Mouse (Mus musculus): ENCODE results near the gene Cdkn2d.
"Not testable (repeated sequence)": the region's sequence is repeated elsewhere in the genome, so short reads cannot be mapped to it uniquely, and the experiment has no call there.

Gene Cdkn2d

DNA sequence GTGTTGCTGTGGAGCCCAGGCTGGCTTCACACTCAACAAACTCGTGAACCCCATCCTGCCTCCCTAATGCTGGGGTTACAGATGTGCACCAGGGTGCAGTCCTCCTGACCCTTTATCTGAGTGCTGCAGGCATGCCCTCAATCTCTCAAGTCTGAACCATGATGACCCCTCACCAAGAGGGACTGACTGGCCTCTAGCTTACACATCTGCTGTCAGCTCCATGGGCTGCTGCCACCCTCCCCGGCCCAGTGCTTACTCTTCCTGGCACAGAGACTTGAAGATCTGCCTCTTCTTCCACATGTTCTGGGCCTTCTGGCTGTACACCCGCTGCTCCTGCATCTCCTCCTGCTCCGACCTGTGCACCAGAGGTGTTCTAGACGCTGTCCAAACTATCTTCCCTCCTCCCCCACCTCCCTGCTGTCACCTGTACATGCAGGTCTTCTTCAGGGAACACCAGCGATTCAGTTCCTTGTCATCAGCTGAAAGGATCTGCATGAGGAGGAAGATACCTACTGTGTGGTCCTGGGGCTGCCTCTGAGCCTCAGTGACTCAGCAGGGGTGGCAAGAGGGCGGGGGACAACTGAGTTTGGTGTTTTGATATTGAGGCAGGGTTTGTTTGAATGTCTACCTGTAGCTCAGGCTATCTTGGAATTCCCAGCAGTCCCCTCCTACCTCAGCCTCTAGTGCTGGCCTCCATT is 16.0 kb downstream of the Cdkn2d start:
- DNase-seq (ENCODE audit: low read depth, low spot score), result no peak

DNA sequence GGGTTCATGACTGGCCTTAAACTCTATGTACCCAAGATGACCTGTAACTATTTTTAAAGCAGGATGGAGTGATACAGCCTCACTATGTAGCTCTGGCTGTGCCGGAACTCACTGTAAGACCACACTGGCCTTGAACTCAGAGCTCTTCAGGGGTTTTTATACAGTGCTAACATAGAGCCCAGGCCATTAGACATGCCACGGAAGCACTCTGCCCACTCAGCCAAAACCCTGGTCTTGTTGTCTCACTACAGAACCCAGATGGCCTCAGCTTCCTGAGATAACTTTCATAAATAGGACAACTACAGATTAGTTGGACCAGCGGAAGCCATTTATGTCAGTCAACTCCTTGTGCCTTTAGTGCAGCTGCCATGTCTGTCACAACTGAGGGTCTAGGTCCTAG is 16.9 kb downstream of the Cdkn2d start:
- no peak for DNase-seq (ENCODE audit: low read depth, low spot score)

DNA sequence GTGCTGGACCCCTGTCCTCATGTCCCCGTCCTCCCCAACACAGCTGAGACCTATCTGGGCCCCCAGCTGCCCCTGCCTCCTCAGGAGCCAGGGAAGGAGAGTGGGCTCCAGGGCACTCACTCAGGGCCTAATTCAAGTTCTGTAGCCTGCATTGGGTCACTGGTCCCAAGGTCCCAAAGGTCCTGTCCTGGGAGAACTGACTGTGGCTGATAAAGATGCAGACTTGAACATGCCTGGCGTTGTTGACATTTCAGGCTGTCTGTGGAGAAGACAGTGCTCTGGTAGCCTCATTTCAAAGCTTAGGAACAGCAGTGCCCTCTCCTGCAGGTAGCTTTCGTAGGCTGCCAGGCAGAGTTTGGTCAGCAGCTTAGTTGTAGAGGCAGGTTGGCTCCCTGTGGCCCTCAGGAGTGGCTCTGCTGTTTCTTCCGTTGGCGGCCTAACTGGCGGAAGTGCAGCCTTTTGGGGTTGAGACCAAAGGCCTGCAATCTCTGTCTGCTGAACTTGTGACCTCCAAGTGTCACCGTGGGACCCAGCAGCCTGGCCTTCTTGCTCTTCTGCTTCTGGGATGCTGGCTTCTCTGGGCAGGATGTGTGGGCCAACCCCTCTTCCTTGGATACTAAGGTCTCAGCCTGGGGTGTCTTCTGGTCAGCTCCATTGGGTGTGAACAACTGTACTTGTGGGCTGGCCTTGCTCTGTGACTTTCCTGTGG is 17.5 kb downstream of the Cdkn2d start:
- no peak for DNase-seq (ENCODE audit: low read depth, low spot score)

DNA sequence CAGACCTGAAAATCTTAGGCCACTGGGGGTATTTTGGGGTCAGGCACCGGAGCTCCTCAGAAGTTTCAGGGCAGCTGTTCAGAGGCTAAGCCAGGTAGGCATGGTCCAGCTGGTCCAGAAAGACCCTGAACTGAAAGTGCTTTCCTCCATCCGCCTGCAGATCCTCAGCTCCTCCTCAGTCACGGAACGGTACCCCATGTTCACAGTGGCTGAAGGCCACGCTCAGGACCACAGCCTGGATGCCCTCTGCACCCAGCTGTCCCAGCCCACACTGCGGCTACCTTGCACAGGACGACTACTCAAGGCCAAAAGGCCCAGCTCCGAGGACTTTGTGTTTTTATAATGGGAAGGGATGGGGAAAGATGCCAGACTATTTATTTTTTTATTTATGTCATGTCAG is 18.1 kb downstream of the Cdkn2d start:
- DNase-seq (ENCODE audit: low read depth, low spot score), result no peak

DNA sequence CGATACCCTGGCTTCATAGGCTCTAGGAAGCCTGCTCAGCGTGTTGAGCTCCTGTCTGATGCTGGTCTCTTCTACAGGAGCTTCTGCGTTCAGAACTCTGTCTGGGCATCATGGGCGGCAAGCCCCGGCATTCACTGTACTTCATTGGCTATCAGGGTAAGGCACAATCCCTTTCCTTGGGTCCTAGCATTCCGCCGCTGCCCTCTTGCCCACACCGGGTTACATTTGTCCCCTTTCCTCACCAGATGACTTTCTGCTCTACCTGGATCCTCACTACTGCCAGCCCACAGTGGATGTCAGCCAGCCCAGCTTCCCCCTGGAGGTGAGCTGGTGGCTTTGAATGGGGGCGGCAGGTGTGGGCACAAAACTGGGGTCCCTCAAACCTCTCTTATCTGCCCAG is 18.8 kb downstream of the Cdkn2d start:
- no peak for DNase-seq (ENCODE audit: low read depth, low spot score)

DNA sequence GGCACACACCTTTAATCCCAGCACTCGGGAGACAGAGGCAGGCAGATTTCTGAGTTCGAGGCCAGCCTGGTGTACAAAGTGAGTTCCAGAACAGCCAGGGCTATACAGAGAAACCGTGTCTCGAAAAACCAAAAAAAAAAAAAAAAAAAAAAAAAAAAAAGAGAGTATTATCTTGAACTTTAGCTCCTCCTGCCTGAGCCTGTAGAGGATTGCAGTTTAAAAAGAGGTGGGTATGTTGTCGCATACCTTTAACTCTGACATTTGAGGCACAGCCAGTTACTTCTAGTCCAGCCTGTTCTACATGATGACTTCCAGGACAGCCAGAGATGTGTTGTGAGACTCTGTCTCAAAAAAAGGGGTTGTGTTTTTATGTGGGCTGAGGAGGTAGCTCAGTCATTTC is 21.6 kb downstream of the Cdkn2d start:
- not testable (repeated sequence) for DNase-seq (ENCODE audit: low read depth, low spot score)

DNA sequence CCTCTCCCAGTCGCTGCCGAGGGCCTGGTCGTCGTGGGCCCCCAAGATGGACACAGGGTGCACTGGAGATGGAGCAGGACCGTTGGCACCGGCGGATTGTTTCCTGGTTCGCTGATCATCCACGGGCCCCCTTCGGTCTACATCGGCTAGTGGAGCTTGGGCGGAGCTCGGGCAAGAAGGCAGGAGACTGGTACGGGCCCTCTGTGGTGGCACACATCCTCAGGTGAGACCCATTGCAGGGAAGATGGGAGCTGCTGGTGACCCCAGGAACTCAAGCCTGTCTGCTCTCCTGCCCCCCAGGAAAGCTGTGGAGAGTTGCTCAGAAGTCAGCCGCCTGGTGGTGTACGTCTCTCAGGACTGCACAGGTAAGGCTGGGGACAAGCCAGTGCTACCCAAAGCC is 22.9 kb downstream of the Cdkn2d start:
- DNase-seq (ENCODE audit: low read depth, low spot score), result no peak

DNA sequence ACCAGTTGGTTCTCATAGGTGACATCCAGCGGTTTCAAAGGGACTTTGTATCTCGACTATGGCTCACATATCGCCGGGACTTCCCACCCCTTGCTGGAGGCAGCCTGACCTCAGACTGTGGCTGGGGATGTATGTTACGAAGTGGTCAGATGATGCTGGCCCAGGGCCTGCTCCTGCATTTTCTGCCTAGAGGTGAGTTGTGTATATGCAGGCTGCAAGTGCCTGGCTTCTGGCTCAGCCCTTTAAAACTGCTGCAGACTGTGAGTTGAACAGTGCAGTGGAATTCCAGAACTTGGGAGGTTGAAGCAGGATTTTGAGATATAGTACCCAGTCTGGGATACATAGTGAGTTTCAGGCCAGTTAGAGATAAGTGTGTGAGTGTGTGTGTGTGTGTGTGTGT is 24.3 kb downstream of the Cdkn2d start:
- no peak for DNase-seq (ENCODE audit: low read depth, low spot score)

DNA sequence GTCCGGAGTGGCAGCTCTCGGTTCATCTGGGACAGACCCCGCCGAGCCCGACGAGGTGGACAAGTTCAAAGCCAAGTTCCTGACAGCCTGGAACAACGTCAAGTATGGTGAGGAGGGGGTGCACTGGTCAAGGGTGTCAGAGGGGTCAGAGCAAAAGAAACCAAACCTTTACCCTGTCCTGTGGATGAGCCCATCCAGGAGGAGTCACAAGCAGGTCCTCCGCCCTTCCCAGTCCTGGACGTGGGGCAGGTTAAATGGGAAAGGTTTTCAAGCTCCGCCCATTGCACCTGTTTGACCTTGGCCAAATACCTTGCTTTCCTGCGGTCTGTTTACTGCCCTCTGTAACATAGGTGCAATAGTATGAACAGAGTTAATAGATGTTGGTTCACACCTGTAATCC is 25.6 kb downstream of the Cdkn2d start:
- DNase-seq (ENCODE audit: low read depth, low spot score), result no peak

DNA sequence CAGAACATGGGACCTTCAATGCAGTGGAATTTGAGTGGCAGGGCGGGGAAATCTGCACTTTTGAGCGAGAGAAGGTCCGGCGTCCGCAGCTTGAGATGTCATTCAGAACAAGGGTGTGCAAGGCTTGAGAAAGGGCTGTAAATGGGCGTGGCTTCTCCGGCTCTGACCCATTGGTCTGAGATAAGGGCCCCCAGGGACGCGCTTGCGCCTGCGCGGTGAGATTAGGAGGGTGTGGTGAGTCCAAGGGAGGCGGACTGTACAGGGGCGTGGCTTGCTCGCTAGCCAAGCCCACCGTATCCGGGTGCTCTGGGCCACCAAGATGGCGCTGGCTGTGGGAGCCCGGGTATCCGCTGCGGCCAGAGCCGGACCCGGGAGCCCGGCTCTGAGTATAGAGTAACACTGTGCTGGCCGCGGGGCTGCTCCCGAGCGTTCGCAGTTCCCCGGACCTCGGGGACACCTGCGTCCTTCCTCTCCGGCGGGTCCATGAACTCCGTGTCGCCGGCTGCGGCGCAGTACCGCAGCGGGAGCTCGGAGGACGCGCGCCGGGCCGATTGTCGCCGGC is 26.1 kb downstream of the Cdkn2d start, which contains the start of gene Atg4d:
TSS of gene Atg4d (plus strand) at position 294 of the 562 bp plus-strand sequence.
- peak; percentile 95 for DNase-seq (ENCODE audit: low read depth, low spot score)

DNA sequence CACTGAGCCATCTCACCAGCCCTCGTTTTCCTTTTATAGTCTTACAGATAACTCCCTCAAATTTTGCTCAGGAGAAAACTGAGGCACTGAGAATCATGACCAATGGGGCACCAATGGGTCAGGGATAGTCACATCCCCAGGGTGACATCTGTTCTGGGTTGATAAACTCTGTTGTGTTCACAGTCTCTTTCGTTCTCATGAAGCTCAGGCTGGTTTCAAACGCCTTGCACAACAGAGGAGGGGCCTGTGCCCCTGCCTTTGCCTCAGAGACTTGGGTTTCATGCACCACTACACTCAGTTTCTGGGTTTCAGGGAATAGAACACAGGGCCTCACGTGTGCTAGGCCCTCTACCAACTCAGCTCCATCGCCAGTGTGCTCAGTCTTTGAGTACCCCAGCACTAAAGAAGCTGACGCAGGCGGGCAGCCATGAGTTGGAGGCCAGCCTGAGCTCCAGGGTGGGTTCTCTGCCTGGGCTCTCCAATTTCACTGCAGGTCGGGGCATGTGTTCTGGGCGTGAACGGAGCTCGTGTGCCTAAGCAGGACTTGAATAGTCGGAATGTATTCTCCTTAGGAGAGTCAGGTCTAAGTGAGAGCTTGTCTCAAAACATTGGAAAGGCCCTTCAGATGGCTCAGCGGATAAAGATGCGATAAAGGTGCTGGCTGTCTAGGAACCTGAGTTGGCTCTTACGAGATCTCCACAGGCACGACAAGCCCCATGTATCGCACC is 26.8 kb downstream of the Cdkn2d start:
- DNase-seq (ENCODE audit: low read depth, low spot score), result no peak

DNA sequence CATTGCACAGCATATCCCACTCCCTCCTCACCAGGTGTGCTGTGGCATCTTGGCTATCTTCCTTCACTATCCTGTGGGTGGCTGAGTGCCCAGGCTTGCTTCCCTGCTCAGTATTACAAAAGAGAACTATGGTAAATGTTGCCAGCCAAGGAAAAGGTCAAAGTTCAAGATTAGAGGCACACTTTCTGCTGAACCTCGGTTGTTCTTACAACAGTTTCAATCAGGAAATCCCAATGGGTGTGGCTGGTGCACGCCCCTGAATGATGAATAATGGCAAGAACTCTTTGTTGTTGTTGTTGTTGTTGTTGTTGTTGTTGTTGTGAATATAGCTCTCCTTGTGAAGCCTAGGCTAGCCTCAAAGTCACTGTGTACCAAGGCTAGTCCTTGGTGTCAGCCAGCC is 29.4 kb downstream of the Cdkn2d start:
- DNase-seq (ENCODE audit: low read depth, low spot score), result no peak

DNA sequence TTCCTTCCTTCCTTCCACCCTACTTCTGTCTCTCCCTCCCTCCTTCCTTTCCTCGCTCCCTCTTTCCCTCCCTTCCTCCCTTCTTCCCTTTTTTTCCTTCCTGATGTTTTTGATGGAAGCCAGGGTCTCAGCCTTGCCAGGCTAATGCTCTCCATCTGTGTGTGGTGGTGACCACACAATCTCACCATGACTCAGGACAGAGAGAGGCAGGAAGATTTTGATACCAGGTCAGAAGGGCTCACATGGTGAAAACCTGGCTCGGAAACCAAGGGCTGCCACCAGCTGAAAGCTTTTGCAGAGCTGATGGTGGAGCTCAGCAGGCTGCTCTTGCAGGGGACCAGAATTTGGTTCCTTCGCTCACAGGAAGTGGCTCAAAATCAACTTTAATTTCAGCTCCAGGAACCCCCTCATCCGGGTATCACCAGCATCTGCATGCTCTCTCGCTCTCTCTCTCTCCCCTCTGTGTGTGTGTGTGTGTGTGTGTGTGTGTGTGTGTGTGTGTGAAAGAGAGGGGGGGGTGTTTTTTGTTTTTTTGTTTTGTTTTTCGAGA is 30.6 kb downstream of the Cdkn2d start:
- DNase-seq (ENCODE audit: low read depth, low spot score), result no peak

DNA sequence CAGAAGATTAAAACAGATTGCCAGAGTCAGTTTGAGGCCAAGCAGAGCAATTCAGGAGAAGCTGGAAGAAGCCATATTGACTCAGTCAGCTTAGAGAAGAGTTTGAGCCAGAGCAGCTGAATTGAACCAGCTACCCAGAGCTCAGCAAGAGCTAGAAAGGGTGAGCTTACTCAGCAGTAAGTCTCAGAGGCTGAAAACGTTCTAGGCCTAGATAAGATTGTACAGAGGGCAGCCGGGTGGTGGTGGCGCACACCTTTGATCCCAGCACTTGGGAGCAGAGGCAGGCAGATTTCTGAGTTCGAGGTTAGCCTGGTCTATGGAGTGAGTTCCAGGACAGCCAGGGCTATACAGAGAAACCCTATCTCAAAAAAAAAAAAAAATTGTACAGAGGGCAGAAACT is 34.9 kb downstream of the Cdkn2d start:
- DNase-seq (ENCODE audit: low read depth, low spot score), result not testable (repeated sequence)

DNA sequence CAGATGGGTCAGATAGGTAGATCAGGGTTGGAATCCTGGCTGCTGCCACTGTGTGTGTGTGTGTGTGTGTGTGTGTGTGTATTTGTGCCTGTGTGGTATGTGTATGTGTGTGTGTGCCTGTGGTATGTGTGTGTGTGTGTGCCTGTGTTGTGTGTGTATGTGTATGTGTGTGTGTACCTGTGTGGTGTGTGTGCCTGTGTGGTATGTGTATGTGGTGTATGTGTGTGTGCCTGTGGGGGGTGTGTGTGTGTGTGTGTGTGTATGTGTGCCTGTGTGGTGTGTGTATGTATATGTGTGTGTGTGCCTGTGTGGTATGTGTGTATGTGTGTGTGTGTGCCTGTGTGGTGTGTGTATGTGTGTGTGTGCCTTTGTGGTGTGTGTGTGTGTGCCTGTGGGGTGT is 36.5 kb downstream of the Cdkn2d start:
- no peak for DNase-seq (ENCODE audit: low read depth, low spot score)

DNA sequence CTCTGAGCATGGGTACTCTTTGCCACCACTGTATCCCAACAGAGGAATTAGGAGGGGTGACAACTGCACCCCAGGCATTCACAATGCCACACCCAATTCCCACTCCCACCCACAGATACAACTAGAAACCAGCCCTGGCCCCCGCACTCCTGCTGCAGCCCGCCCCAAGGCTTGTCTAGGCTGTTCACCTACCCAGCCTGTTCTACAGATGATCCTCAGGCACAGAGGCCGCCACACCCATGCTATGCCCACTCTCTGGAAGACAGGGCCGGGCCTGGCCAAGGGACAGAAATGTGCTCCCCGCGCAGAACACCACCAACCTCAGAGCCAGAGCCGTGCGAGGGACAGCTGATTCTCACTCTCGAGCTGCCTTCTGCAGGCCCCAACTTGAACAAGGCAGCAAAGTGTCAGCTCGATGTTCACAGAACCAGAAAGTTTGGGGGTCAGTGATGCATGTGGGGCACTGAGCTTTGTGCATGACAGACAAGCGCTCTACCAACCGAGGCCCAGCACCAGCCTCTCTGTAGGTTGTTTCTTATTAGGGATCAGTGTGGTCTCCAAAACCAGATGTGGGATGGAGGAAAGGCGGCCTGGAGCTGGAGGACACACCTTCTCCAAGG is 40.0 kb downstream of the Cdkn2d start:
- DNase-seq (ENCODE audit: low read depth, low spot score), result no peak

DNA sequence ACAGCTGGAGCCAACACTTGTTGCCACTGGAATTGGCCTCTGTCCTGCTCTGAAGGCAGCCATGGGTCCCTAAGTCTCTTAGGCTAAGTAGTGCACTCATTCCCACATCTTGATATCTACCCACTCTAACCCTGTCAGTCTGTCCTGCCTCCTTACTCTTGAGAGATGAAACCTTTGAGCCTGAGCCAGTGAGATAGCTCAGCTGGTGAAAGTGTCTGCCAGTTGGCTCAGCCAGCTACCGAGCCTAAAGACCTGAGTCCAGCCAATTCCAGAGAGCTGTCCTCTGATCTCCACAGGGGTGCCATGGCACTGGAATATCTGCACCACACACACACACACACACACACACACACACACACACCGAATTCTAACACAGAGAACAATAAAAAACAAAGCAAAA is 40.7 kb downstream of the Cdkn2d start:
- no peak for DNase-seq (ENCODE audit: low read depth, low spot score)

DNA sequence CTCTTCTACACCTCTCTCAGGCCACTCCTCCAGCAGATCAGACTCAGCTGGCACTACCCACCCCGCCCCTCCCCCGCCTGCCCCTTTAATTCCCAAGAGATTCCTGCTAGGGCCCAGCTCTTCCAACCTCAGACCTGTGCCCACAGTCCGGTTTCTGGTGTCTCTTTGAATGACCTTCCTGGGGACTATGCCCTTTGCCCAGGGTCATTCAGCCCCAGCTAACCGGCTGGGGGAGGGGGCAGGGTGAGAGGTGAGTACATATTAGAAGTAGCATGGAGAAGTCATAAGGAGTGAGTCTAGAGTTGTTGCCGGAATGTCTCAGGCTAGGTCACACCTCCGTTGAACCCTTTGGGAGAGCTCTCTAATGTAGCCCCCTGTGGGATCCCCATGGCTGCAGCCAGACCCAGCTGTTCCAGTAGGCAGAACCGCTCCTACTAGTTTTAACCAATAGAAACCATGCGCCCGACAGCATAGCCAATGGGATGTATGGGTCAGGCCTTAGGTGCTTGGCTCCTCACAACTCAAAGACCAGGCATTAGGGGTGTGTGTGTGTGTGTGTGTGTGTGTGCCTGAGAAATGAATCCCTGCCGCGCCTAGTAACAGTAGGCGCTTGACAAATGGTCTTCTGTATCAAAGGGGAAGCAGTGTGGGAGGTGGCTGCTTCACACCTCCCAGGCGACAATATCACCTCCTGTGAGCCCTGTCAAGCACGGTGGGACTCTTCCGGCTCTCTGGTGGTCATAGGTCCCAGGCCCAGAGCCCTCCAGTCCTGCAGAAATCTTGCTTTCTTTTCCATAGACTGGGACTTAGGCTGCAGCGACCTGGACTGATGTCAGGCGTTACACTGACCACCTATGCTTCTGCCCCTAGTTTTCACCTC is 41.3 kb downstream of the Cdkn2d start:
- DNase-seq (ENCODE audit: low read depth, low spot score), result no peak

DNA sequence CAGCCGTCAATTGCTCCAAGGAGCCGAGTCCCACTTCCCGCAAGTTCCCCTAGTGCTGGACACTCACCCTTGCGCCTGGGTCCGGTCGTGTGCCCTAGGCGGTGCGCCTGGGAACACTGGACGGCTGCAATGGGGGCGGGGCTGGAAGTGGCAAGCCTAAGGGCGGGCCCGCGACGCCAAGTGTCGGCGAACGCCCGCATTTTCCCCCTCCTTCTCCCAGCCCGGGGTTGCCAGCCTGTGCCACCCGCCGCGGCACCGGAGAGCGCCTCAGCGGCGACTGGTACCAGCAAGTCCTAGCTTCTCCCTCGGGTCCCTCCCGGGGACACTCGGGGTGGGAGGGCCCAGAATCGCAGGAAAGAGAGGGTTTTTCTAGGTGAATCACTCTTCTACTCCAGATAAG is 42.9 kb downstream of the Cdkn2d start, which contains the start of gene S1pr5:
TSS of gene S1pr5 (minus strand) at position 118 of the 400 bp plus-strand sequence.
- DNase-seq (ENCODE audit: low read depth, low spot score), result no peak

DNA sequence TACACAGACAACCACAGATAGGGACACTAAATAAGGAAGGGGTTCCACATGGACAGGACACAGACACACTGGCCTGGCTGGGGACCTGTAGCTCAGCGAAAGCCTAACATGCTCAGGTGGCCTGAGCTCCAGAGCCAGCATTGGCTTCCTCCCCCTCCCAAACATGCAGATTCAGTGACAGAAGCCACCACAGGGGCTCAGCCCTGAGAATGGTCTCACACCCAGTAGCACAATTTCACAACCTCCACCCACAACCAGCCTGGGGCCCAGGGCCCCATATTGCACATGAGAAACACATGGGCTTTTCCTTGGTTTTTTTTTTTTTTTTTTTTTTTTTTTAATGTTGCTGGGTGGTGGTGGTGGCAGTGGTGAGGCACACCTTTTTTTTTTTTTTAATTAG is 44.9 kb downstream of the Cdkn2d start:
- DNase-seq (ENCODE audit: low read depth, low spot score), result no peak

DNA sequence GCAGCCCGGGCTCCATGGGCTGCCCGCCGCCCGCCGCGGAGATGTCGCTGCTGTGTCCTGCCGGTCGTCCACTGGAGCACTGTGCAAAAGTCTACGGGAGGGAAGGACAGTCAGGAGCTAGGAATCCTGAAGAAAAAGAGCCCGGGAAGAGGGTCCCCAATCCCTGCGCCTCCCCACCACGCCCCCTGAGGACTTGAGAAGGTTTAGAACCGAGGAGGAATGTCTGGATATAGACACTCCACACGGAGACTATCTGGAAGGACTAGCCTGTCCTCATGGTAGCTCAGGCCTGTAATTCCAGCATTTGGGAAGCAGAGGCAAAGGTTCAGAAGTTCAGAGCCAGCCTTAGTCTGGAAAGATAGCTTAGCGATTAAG is 46.1 kb downstream of the Cdkn2d start:
- DNase-seq (ENCODE audit: low read depth, low spot score), result no peak
